Mouse (Mus musculus) intestine, embryonic 15.5 days (tissue): ENCODE measurements around the gene Mrpl53. TPM values are rescaled to one million over a fixed set of nuclear protein-coding genes. Genes with fewer than 3 reads are reported as not detected.
A peak's percentile ranks its signal among the peaks of the same experiment; 100 is the strongest.

Experiments used
- ATAC-seq: fragments of 200-750 bp; cut with Nextera tagmentation; 2 replicates; pipeline ENCODE4 v1.8.0; 2017; ENCODE audit warnings: moderate TSS enrichment, moderate library complexity
- H3K27ac ChIP-seq: fragments of 300-500 bp; sonication (generic); 2 replicates; pipeline ENCODE4 v1.5.1; 2015; ENCODE audit warnings: mild to moderate bottlenecking, inconsistent platforms
- H3K27me3 ChIP-seq: fragments of 300-500 bp; sonication (generic); replicated peaks from 2 replicates; pipeline ENCODE4 v1.6.1; 2015; ENCODE audit warnings: inconsistent platforms
- H3K36me3 ChIP-seq: fragments of 300-500 bp; sonication (generic); 2 replicates; pipeline ENCODE4 v1.6.1; 2015; ENCODE audit warnings: inconsistent platforms
- H3K4me1 ChIP-seq: fragments of 300-500 bp; sonication (generic); replicated peaks from 2 replicates; pipeline ENCODE4 v1.6.1; 2015; ENCODE audit warnings: inconsistent platforms
- H3K4me2 ChIP-seq: fragments of 300-500 bp; sonication (generic); replicated peaks from 2 replicates; pipeline ENCODE4 v1.6.1; 2015; ENCODE audit warnings: mild to moderate bottlenecking, inconsistent platforms
- H3K4me3 ChIP-seq: fragments of 300-500 bp; sonication (generic); replicated peaks from 2 replicates; pipeline ENCODE4 v1.5.1; 2015; ENCODE audit warnings: inconsistent platforms
- H3K9ac ChIP-seq: fragments of 300-500 bp; sonication (generic); 2 replicates; pipeline ENCODE4 v1.6.1; 2015; ENCODE audit warnings: inconsistent platforms
- H3K9me3 ChIP-seq: fragments of 300-500 bp; sonication (generic); 2 replicates; pipeline ENCODE4 v1.6.1; 2016; ENCODE audit warnings: inconsistent platforms
- WGBS: fragments of 180-500 bp; shearing (Covaris S2); methylation state at CpG from one replicate; pipeline ENCODE4 v1.1.7; 2015; 5-methylcytosine and 5-hydroxymethylcytosine counted together
- polyA plus RNA-seq: library from polyadenylated mRNA; unstranded; fragments of >200 nt; fragmentation: Nextera tagmentation; extraction: Ambion mirVana; gene quantifications from 2 replicates; pipeline ENCODE4 v1.2.1, GENCODE M21; 2015

Mrpl53 gene
- polyA plus RNA-seq, 1 experiment from 2014 or later: 123 TPM

DNA sequence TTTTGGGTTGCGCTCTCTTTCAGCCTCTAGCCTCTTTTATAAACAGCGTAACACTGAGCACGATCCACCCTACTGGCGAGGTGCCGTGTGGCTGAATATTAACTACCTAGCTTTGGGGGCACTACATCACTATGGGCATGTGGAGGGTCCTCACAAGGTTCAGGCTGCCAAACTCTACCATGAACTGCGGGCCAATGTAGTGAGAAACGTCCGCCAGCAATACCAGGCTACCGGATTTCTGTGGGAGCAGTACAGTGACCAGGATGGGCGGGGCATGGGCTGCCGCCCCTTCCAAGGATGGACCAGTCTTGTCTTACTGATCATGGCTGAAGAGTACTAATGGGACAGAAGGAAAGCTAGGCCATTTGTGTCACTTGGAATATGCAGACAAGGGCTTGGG is 9.5 kb downstream of the Mrpl53 start:
- Histone ChIP-seq H3K9me3 (no peaks in the 10 kb centered on the region), H3K36me3 (peaks cover 22% of the 10 kb centered on the region), H3K27ac (no peak overlapping the region), H3K27me3 (no peaks in the 10 kb centered on the region), H3K4me3 (no peak overlapping the region), H3K9ac (no peak overlapping the region), H3K4me2 (no peak overlapping the region), H3K4me1 (peaks cover 48% of the 10 kb centered on the region)
- ATAC-seq: no peak
- 80% methylated on average over 11 of the region's 11 CpGs for WGBS

DNA sequence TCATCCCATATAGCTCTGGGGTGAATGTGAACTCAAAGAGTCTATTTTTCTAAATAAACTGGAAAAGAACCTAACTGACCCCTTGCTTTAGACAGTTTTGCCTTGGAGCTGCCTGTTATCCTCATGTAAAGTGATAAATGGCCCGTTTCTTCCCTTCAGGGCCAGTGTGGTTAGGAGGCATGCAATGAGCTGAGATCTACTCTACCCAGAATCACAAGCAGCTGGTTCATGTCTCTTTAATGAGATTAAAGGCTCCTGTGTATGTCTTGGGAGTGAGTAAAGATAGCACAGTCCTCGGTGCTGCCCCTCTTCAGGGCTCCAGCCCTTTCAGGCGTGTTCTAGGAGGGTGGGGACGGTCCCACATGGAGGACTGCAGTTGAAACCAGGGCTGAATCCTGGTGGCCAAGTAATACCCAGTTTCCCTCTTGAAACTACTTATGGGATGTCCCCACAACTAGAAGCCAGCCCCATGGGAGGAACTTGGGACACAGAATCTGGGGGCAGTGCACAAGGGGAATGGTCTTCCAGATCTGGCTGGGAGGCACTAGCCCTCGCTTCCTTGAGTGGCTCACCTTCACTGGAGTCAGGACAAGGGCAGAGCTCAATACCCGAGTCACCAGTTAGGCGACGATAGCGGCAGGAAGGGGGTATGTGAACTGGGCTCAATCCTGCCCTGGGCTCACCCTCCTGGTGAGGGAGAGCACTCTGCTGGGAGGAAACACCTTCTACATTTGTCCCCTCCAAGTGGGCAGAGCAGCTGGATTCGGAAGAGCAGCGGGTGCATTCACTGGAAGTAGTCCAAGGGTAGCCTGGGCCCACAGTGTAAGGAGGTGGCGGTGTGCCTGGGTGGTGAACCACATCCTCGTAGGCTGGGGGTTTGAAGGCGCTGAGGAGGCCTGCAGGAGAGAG is 10.2 kb downstream of the Mrpl53 start:
- ATAC-seq: no peak
- Histone ChIP-seq H3K27ac (no peak overlapping the region), H3K9ac (peak overlapping the region; percentile 5; the same call in 1 of the 2 replicates), H3K36me3 (peaks cover 22% of the 10 kb centered on the region), H3K4me3 (no peak overlapping the region), H3K4me2 (peak overlapping the region; percentile 98; the same call in 1 of the 2 replicates), H3K4me1 (peaks cover 48% of the 10 kb centered on the region), H3K9me3 (no peaks in the 10 kb centered on the region), H3K27me3 (no peaks in the 10 kb centered on the region)
- 80% methylated on average over 14 of the region's 14 CpGs for whole genome bisulfite sequencing

DNA sequence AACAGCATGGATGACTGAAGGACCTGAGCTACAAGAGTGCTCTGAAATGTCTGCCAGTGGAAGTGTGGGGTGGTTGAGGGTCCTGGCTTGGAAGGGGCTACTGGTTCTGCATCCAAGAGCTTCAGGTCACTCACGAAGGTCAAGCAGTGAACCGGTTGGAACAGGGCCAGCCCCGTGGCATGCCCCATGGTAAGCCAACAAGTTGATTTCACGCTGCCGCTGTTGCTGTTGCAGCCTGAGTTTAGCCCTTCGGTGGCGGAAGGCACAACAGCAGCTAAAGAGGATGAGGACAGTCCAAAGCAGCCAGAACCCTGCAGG is 10.9 kb downstream of the Mrpl53 start:
- Histone ChIP-seq H3K4me3 (no peak overlapping the region), H3K36me3 (peaks cover 22% of the 10 kb centered on the region), H3K9ac (0 out of 2 replicates have a peak overlapping the region, but pooled peaks have one; percentile 5), H3K27ac (0 out of 2 replicates have a peak overlapping the region, but pooled peaks have one; percentile 95), H3K4me1 (peaks cover 54% of the 10 kb centered on the region), H3K4me2 (peak overlapping the region; percentile 98), H3K27me3 (no peaks in the 10 kb centered on the region), H3K9me3 (no peaks in the 10 kb centered on the region)
- ATAC-seq: no peak
- WGBS: 81% methylated on average over 7 of the region's 7 CpGs

DNA sequence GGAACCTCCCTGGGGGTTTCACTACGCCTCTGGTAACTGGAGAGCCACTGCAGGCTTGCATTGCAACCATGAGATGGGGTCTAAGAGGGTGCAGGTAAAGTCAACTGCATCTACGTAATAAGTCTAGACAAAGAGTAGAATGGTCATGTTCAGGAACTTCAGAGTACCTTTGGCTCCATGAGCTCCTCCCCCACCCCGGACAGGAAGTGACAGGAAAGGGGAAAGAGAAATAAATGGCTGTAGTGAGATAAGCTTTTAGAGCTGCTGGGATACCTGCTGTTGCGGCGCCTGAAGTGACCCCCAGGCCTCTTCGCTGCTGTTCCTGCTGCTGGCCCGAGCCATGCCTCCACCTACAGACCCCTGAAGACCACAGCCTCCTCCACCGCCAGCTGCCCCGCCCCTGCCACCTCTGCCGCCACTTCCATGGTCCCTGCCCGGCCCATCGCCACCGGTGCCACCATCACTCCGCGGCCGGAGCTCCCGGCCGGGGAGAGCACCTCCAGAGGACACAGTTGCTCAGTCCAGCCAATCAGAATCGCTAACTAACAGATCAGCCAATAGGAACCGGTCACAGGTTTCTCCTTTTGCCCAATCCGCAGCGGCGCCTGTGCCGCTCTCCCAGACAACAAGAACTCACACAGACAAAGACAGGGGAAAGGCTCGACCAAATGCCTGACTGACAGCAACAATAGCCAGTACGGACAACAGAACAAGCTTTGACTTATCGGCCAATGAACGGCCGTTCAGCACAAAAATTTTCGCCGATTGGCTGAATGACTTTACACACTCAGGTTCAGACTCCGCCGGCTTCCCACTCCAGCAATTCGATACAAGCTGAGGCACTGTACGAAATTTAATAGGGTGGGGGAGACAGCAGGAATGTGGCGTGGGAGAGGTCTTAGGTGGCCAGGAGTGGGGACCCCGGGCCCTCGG is 12.4 kb downstream of the Mrpl53 start, which contains the start of gene Wbp1:
Wbp1 (minus strand) TSS at position 630 of the 933 bp plus-strand sequence.
- H3K4me1 ChIP-seq: peaks cover 51% of the 10 kb centered on the region
- WGBS: under 1% methylated on average over 38 of the region's 38 CpGs
- H3K36me3 ChIP-seq: peaks cover 22% of the 10 kb centered on the region
- ATAC-seq: peak; percentile 94
- H3K4me2 ChIP-seq: peak within 1 kb of the TSS; percentile 98
- H3K27ac ChIP-seq: peak within 1 kb of the TSS; percentile 97
- peak within 1 kb of the TSS; percentile 65 for H3K4me3 ChIP-seq
- H3K27me3 ChIP-seq: no peaks in the 10 kb centered on the region
- peak within 1 kb of the TSS; percentile 91 for H3K9ac ChIP-seq
- H3K9me3 ChIP-seq: no peaks in the 10 kb centered on the region

DNA sequence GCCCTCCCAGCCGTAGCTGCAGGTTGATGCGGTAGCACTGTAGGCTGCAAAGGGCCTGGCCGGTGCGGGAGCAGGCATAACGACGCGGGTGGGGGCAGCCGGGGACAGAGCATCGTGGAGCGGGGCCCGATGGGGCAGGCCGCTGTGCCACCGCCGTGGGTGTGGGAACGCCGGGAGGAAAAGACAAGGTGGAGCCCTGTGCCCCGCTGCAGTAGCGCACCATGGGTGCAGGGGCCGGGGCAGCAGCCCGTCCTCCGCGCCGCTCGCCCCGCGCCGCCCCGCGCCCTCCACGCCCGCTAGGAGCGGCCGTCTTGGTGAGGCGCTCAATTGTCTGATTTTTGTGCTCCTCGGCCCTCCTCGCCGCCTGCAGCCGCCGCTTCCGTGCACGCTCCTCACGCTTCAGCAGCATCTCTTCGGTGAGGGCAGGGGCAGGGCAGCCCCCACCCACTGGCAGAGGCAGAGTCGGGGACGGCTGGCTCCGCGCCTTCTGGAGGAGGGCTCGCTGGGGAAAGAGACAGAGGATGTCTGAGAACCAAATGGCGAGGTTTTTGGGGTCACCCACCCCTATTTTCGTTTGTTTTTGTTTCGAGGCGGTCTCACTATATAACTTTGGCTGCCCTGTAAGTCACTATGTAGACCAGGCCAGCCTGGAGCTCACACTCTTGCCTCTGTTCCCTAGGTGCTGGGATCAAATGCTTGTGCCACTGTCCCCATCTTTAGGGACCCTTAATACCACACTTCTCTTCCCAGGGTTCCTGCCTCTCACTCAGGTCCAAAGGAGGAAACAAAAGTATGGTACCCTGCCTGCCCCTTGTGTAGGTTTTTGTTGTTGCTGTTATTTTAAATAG is 13.2 kb downstream of the Mrpl53 start:
- Histone ChIP-seq H3K27me3 (no peaks in the 10 kb centered on the region), H3K4me2 (peak overlapping the region; percentile 98), H3K36me3 (peaks cover 19% of the 10 kb centered on the region), H3K4me1 (peaks cover 42% of the 10 kb centered on the region), H3K27ac (peak overlapping the region; percentile 97), H3K9me3 (no peaks in the 10 kb centered on the region), H3K9ac (peak overlapping the region; percentile 91), H3K4me3 (peak overlapping the region; percentile 65)
- WGBS: under 1% methylated on average over 52 of the region's 52 CpGs
- ATAC-seq: peak; percentile 53

DNA sequence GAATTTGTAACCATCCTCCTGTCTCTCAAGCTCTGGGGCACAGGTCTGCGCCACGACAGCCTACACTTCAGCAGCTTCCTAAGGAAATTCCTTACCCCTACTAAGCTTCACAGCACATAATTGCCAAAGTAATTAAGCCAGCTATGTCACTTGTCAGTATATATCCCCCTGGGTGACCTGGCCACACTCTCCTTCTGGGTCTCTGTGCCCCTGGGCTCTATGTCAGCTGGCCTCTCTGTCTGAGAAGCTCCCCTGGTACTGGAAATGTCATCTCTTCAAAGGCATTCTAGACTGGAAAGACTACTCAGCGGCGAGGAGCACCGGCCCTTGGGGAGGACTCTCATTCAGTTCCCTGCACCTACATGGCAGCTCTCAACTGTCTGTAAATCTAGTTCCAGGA is 14.1 kb downstream of the Mrpl53 start:
- H3K9ac ChIP-seq: no peak overlapping the region
- 0 out of 2 replicates have a peak overlapping the region, but pooled peaks have one; percentile 4 for H3K4me3 ChIP-seq

DNA sequence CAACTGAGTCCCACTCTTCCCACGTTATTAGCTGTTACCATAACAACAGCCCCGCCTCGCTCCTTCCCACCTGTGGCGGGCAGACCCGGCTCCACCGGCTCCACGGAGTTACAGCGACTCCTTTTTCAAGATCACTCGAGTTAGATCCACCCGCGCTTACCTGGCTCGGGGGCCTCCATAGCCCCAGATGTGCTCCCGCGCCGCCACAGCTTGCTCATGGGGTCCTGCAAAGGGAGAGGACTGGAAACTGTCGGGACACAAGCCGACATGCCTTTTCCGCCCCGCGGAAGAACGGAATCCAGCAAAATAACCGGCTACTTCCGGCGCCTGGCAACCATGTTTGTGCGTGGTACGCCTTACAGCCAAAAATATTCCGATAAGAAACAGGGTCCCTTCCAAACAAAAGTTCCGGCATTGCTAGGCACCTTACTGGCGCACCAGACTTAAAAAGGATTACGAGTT is 16.0 kb downstream of the Mrpl53 start:
- Histone ChIP-seq H3K4me1 (peaks cover 30% of the 10 kb centered on the region), H3K27ac (no peak overlapping the region), H3K4me3 (peak overlapping the region; percentile 72), H3K9me3 (no peaks in the 10 kb centered on the region), H3K36me3 (no peaks in the 10 kb centered on the region), H3K27me3 (no peaks in the 10 kb centered on the region), H3K9ac (peak overlapping the region; percentile 71), H3K4me2 (peak overlapping the region; percentile 89)
- WGBS: under 1% methylated on average over 30 of the region's 30 CpGs
- ATAC-seq: peak; percentile 21

More for the DNA sequence above, 14.1 kb downstream of the Mrpl53 start:
- WGBS: 87% methylated on average over 5 of the region's 5 CpGs
- Histone ChIP-seq H3K27ac (no peak overlapping the region), H3K4me1 (peaks cover 40% of the 10 kb centered on the region), H3K36me3 (peaks cover 13% of the 10 kb centered on the region), H3K27me3 (no peaks in the 10 kb centered on the region), H3K4me2 (peak overlapping the region; percentile 98), H3K9me3 (no peaks in the 10 kb centered on the region)
- no peak for ATAC-seq

DNA sequence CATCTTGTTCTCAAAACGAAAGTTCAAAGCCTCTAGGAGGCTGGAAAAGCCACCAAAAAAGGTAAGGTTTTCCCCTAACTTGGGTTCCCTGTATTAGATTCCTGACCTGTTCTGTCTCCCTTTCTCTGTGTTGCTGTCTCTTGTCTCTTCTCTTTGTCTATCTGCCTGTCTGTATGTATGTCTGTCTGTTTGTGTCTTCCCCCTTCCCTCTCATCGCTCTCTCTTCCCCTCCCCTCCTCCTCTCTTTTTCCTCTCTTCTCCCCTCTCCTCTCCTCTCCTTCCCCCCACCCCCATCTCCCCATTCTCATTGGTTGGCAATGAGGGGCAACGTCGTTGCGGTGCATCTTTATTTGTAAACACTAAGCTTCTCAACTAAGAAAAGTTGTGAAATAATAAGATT is 16.5 kb downstream of the Mrpl53 start, which contains the start of gene Ino80b:
Ino80b (minus strand) TSS at position 101 of the 400 bp plus-strand sequence.
- Histone ChIP-seq H3K27me3 (no peaks in the 10 kb centered on the region), H3K4me2 (peak within 1 kb of the TSS; percentile 89), H3K36me3 (no peaks in the 10 kb centered on the region), H3K4me3 (peak within 1 kb of the TSS; percentile 72), H3K9me3 (no peaks in the 10 kb centered on the region), H3K27ac (no peak within 1 kb of the TSS), H3K4me1 (peaks cover 25% of the 10 kb centered on the region), H3K9ac (peak within 1 kb of the TSS; percentile 71)
- 18% methylated on average over 5 of the region's 5 CpGs for WGBS
- no peak for ATAC-seq

DNA sequence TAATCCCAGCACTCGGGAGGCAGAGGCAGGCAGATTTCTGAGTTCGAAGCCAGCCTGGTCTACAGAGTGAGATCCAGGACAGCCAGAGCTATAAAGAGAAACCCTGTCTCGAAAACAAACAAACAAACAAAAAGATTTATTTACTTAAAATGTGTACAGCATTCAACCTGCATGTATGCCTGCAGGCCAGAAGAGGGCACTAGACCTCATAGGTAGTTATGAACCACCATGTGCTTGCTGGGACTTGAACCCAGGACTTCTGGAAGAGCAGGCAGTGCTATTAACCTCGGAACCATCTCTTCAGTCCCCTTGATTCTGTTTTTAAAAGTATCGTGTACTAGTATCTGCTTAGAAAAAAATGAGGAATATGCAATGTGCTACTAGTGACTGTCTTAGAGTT is 18.6 kb downstream of the Mrpl53 start:
- Histone ChIP-seq H3K27ac (no peak overlapping the region), H3K4me2 (no peak overlapping the region), H3K4me3 (no peak overlapping the region), H3K4me1 (peaks cover 14% of the 10 kb centered on the region), H3K27me3 (no peaks in the 10 kb centered on the region), H3K36me3 (no peaks in the 10 kb centered on the region), H3K9ac (no peak overlapping the region), H3K9me3 (no peaks in the 10 kb centered on the region)
- 96% methylated on average over 5 of the region's 5 CpGs for whole genome bisulfite sequencing
- no peak for ATAC-seq

DNA sequence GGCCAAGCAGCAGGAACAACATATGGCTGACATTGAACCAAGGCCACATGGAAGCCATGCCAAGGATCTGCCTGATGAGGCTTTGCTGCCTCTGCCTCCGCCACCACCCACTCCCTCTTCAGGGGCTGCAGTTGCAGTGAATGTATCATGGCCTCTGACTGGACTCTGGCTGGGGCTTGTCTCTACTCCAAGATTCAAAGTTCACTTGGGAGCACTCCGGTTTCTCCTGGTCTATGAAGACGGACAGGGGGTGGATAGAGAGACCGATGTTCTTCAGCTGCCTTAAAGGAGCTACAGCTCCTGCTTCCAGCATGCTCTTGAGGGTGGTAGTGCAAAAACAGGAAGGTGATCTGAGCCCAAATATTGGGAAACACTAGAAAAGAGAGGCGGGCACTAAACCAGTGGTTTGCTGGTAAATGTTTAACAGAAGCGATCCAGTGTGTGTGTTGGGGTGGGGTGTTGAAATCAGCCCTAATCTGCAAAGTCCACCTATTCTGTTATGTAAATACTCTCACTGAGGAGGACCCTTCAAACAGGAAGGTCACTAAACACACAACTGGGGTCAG is 22.7 kb downstream of the Mrpl53 start:
- peaks cover 21% of the 10 kb centered on the region for H3K4me1 ChIP-seq
- H3K36me3 ChIP-seq: no peaks in the 10 kb centered on the region
- H3K4me2 ChIP-seq: peak overlapping the region; percentile 47
- 46% methylated on average over 6 of the region's 6 CpGs for WGBS
- no peak overlapping the region for H3K4me3 ChIP-seq
- peak; percentile 74 for ATAC-seq
- H3K27me3 ChIP-seq: no peaks in the 10 kb centered on the region
- H3K27ac ChIP-seq: peak overlapping the region; percentile 85
- no peaks in the 10 kb centered on the region for H3K9me3 ChIP-seq
- no peak overlapping the region for H3K9ac ChIP-seq
